Mouse (Mus musculus) midbrain, embryonic 14.5 days (tissue): ENCODE measurements at regions not wholly inside any gene's neighbourhood (a gene's known extent, or its start where the extent isn't known, plus 50 kb on each side); places are given as distances from the start of the nearest gene placed in this dataset.
"Not testable (repeated sequence)": the region's sequence is repeated elsewhere in the genome, so short reads cannot be mapped to it uniquely, and the experiment has no call there.

Experiments used
- ATAC-seq: fragments of 200-750 bp; cut with Nextera tagmentation; 2 replicates; pipeline ENCODE4 v1.8.0; 2017; ENCODE audit warnings: moderate number of reproducible peaks, moderate library complexity; ENCODE audit not compliant: low FRiP score, low TSS enrichment
- DNase-seq: peaks from one replicate; pipeline ENCODE4 v3.0.0-alpha.2; 2015
- H3K27ac ChIP-seq: fragments of 300-500 bp; sonication (generic); replicated peaks from 2 replicates; pipeline ENCODE4 v1.5.1; 2014; ENCODE audit warnings: mild to moderate bottlenecking, low read depth, low read length, moderate library complexity
- H3K27me3 ChIP-seq: fragments of 300-500 bp; sonication (generic); 2 replicates; pipeline ENCODE4 v1.6.1; 2014; ENCODE audit warnings: low read length, control low read depth, mixed read lengths; ENCODE audit not compliant: control insufficient read depth, insufficient read depth
- H3K36me3 ChIP-seq: fragments of 300-500 bp; sonication (generic); 2 replicates; pipeline ENCODE4 v1.6.1; 2014; ENCODE audit warnings: low read length, control low read depth; ENCODE audit not compliant: control insufficient read depth, insufficient read depth
- H3K4me1 ChIP-seq: fragments of 300-500 bp; sonication (generic); 2 replicates; pipeline ENCODE4 v1.6.1; 2014; ENCODE audit warnings: mild to moderate bottlenecking, antibody characterized with exemption, low read length, control low read depth; ENCODE audit not compliant: control insufficient read depth, insufficient read depth
- H3K4me2 ChIP-seq: fragments of 300-500 bp; sonication (generic); 2 replicates; pipeline ENCODE4 v1.6.1; 2014; ENCODE audit warnings: mild to moderate bottlenecking, low read length, moderate library complexity
- H3K4me3 ChIP-seq: fragments of 300-500 bp; sonication (generic); replicated peaks from 2 replicates; pipeline ENCODE4 v1.5.1; 2014; ENCODE audit warnings: low read depth, low read length
- H3K9ac ChIP-seq: fragments of 300-500 bp; sonication (generic); replicated peaks from 2 replicates; pipeline ENCODE4 v1.6.1; 2014; ENCODE audit warnings: mild to moderate bottlenecking, low read length, moderate library complexity
- H3K9me3 ChIP-seq: fragments of 300-500 bp; sonication (generic); 2 replicates; pipeline ENCODE4 v1.6.1; 2016; ENCODE audit warnings: low read length, control low read depth, mixed read lengths; ENCODE audit not compliant: control insufficient read depth
- WGBS: fragments of 180-500 bp; shearing (Covaris S2); extraction: QIAGEN DNeasy Blood & Tissue Kit; methylation state at CpG from one replicate; pipeline ENCODE4 v1.1.7; 2014; 5-methylcytosine and 5-hydroxymethylcytosine counted together

- no peak for DNase-seq
- H3K9me3 ChIP-seq, result peaks cover 8% of the 10 kb centered on the region
- no peak overlapping the region for H3K9ac ChIP-seq
- H3K27ac ChIP-seq, result no peak overlapping the region
- H3K4me2 ChIP-seq, result no peak overlapping the region
- no peak for ATAC-seq
- H3K36me3 ChIP-seq, result no peaks in the 10 kb centered on the region
- no peaks in the 10 kb centered on the region for H3K4me1 ChIP-seq
- WGBS, result 86% methylated on average over 3 of the region's 3 CpGs
- H3K4me3 ChIP-seq, result no peak overlapping the region
- no peaks in the 10 kb centered on the region for H3K27me3 ChIP-seq
These were observed 58.1 kb upstream of the Slc1a4 start for GRCm38 (mm10) chr11:20390622-20391021.

- not testable (repeated sequence) for H3K9me3 ChIP-seq, ATAC-seq, H3K27me3 ChIP-seq, DNase-seq, H3K4me3 ChIP-seq, H3K27ac ChIP-seq, H3K36me3 ChIP-seq, H3K4me2 ChIP-seq, H3K4me1 ChIP-seq, H3K9ac ChIP-seq
- 35% methylated on average over 3 of the region's 3 CpGs for WGBS
These were observed 60.8 kb upstream of the Slc1a4 start for GRCm38 (mm10) chr11:20393302-20393701.

DNA sequence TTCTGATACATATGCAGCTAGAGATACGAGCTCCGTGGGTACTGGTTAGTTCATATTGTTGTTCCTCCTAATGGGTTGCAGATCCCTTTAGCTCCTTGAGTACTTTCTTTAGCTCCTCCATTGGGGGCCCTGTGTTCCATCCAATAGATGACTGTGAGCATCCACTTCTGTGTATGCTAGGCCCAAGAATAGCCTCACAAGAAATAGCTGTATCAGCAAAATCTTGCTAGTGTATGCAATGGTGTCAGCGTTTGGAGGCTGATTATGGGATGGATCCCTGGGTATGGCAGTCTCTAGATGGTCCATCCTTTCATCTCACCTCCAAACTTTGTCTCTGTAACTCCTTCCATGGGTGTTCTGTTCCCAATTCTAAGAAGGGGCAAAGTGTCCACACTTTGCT lies 61.3 kb upstream of the Slc1a4 start:
- not testable (repeated sequence) for H3K9me3 ChIP-seq, H3K4me1 ChIP-seq, H3K27ac ChIP-seq, DNase-seq, H3K27me3 ChIP-seq, H3K9ac ChIP-seq, ATAC-seq, H3K4me3 ChIP-seq, H3K36me3 ChIP-seq, H3K4me2 ChIP-seq
- WGBS, result 92% methylated on average over 3 of the region's 3 CpGs

DNA sequence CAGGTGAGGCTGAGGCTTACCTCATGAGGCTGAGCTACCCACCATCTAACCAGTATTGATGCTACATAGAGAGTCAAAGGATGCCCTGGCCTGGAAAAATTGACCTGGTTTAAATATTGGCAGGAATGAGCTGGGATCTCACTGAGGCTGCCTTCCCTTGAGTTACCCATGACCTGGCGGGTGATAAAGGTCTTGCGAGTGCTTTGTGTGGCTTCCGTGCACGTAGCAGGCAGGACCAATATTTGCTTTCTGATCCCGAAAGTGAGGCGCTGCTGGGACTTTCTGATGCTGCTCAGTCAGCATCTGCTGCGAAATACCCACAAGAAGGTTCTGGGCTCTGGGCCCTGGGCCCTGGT lies 63.3 kb upstream of the Slc1a4 start:
- Histone ChIP-seq H3K9ac (no peak overlapping the region), H3K4me1 (0 out of 2 replicates have a peak, but pooled peaks cover 3% of the 10 kb centered on the region), H3K27ac (no peak overlapping the region), H3K36me3 (no peaks in the 10 kb centered on the region), H3K27me3 (no peaks in the 10 kb centered on the region), H3K4me2 (no peak overlapping the region), H3K4me3 (no peak overlapping the region), H3K9me3 (peaks cover 5% of the 10 kb centered on the region)
- WGBS, result 94% methylated on average over 7 of the region's 7 CpGs
- ATAC-seq, result no peak
- DNase-seq, result no peak

DNA sequence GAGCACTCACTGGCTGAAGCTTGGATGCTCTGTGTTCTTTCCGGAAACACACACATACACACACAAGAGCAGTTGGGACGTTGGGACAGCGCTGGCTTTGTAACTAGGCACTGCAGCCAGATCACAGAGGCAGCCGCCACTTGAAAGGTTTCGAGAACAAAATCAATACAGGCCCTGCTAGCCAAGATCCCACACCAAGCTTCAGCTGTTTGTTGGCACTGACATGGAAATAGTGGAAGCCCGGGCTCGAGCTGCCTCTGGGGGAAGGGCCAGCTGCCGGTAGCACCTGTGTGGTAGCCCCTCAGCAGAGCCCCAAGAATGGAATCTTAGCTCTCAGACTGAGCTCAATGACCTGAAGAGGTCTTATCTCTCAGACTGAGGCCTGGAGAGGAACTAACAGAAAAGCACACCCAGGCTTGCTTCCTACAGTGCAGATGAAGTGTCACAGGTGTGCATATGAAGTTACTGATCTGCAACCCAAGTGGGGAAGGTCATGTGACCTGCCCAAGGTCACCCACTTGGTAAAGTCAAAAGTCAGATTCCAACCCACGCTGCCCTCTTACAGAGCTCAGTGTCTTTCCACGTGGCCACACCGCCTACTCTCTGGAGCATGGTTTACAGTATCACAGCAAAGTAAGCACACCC lies 63.8 kb upstream of the Slc1a4 start:
- Histone ChIP-seq H3K27ac (no peak overlapping the region), H3K9ac (no peak overlapping the region), H3K4me3 (no peak overlapping the region), H3K4me1 (0 out of 2 replicates have a peak, but pooled peaks cover 3% of the 10 kb centered on the region), H3K9me3 (peaks cover 2% of the 10 kb centered on the region), H3K27me3 (no peaks in the 10 kb centered on the region), H3K36me3 (no peaks in the 10 kb centered on the region), H3K4me2 (no peak overlapping the region)
- no peak for ATAC-seq
- 75% methylated on average over 11 of the region's 11 CpGs for WGBS
- DNase-seq, result peak; percentile 16

DNA sequence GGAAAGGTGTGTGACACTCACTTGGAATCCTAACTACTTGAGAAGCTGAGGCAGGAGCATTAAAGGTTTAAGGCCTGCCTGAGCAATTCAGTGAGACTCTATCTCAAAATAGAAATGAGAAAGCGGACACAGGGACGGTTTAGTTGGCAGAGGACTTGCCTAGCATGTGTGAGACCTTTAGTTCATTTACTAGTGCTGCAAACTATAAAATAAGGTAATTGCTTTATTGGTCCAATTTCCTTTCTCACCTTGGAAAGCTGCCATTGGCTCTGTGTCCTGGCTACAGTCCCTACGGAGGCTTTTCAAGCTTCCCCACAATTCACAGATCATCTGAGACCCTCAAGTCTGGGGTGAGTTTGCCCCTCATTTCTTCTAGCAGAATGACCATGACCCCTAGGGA lies 64.4 kb upstream of the Slc1a4 start:
- H3K4me1 ChIP-seq, result 0 out of 2 replicates have a peak, but pooled peaks cover 3% of the 10 kb centered on the region
- ATAC-seq (no peak), DNase-seq (peak; percentile 8)
- H3K4me3 ChIP-seq, result no peak overlapping the region
- H3K9ac ChIP-seq, result no peak overlapping the region
- no peak overlapping the region for H3K4me2 ChIP-seq
- H3K27ac ChIP-seq, result no peak overlapping the region
- WGBS, result 87% methylated on average over 3 of the region's 3 CpGs
- no peaks in the 10 kb centered on the region for H3K36me3 ChIP-seq
- no peaks in the 10 kb centered on the region for H3K9me3 ChIP-seq
- H3K27me3 ChIP-seq, result no peaks in the 10 kb centered on the region

DNA sequence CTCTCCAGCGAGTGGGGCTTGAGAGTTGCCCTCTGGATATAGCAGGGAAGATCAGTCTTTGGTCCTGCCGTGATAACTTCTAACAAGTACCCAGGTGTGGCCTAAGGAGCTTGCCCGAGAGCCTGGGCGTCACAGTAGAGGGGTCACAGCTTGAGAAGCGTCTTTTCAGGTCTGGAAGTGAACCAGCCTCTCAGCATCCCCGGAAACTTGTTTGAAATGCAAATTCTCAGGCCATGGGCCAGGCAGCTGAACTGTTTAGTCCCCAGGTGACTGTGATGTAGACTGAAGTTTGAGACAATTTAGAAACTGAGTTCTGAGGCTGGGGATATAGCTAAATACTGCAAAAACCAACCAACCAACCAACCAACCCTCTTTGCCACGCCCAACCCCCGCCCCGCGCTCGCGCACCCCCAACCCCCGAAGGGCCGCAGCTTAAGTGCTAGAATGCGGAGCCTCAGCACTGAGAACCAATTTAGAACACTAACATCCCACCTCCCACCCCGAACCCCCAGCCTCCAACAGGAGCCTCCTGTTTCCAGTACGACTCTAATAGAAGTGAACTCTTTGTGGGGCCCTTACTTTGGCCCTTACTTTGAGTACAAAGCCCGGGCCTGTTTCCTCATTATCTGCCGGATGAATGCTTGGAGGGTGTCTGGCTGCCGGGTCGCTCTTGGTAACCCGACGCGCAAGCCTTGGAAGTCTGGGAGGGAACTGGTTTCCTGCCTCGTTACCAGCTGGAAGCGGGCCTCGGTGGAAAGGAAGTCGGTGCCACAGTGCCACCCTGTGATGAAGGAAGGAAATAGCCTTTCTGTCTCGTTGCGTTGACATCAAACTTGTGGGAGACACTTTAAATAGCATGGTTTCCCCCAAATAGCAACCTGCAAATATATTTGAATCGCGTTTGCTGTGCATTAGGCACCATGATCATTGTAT lies 68.1 kb upstream of the Slc1a4 start:
- peak; percentile 81 for ATAC-seq

GRCm38 (mm10) chr11:20403456-20403855 lies 70.9 kb upstream of the Slc1a4 start:
- Histone ChIP-seq H3K27me3 (no peaks in the 10 kb centered on the region), H3K27ac (no peak overlapping the region), H3K9ac (no peak overlapping the region), H3K9me3 (no peaks in the 10 kb centered on the region), H3K4me2 (no peak overlapping the region), H3K36me3 (no peaks in the 10 kb centered on the region), H3K4me1 (0 out of 2 replicates have a peak, but pooled peaks cover 3% of the 10 kb centered on the region), H3K4me3 (no peak overlapping the region)
- ATAC-seq (no peak), DNase-seq (no peak)
- WGBS, result 75% methylated on average over 3 of the region's 3 CpGs

More for the DNA sequence above, 68.1 kb upstream of the Slc1a4 start:
- Histone ChIP-seq H3K27ac (no peak overlapping the region), H3K4me2 (peak overlapping the region; percentile 63), H3K9me3 (no peaks in the 10 kb centered on the region), H3K9ac (no peak overlapping the region; the same call in 1 of the 2 replicates), H3K4me1 (0 out of 2 replicates have a peak, but pooled peaks cover 3% of the 10 kb centered on the region), H3K36me3 (no peaks in the 10 kb centered on the region), H3K27me3 (no peaks in the 10 kb centered on the region), H3K4me3 (peak overlapping the region; percentile 30)
- DNase-seq, result peak; percentile 92
- 4% methylated on average over 32 of the region's 32 CpGs for WGBS
